Mouse (Mus musculus) brain, embryonic 14.5 days (tissue): ENCODE measurements around the gene Gzma.

ENCODE experiments used
- CTCF ChIP-seq: fragments of 200-500 bp; IDR thresholded peaks from 2 replicates; pipeline ENCODE4 v1.5.1; 2012; ENCODE audit warnings: inconsistent platforms, mild to moderate bottlenecking, moderate library complexity, borderline replicate concordance; ENCODE audit not compliant: insufficient read depth, insufficient read length; ENCODE audit errors: extremely low read depth
- POLR2A ChIP-seq: fragments of 200-500 bp; IDR thresholded peaks from 2 replicates; pipeline ENCODE4 v1.6.1; 2012; ENCODE audit warnings: mild to moderate bottlenecking, inconsistent platforms, borderline replicate concordance; ENCODE audit not compliant: poor library complexity, insufficient read depth, insufficient read length, severe bottlenecking; ENCODE audit errors: extremely low read depth

DNA sequence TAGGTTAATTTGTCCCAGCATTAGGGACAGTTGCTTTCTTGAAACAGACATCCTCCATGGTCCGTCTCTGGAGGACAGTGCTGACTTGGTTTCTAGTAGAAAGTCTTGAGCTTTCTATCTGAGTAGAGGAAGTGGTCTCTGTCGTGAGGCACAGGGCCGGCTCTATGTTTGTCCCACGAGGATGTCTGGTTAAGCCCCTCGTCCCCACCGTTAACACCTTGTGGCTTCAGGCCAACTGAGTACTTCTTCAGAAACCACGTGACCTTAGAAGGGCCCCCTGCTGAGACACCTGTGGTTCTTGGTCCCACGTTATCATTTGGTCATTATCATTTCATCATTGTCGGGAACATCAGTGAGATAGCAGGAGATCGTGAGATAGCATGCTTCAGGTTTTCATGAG lies 1.0 kb upstream of the Gzma start:
- no peak for TF ChIP-seq POLR2A
- TF ChIP-seq CTCF = no peak
